Mouse (Mus musculus) MEL (cell line): ENCODE results near the gene Dcdc2a. TPM values are rescaled to one million over a fixed set of nuclear protein-coding genes. Genes with fewer than 3 reads are reported as not detected.

Source experiments
- DNase-seq: peaks from one replicate; pipeline ENCODE4 v3.0.0; 2011; ENCODE audit warnings: low read depth, low spot score
- H3K27ac ChIP-seq: 2 replicates; pipeline ENCODE4 v1.5.1; 2012; ENCODE audit warnings: low read depth, mild to moderate bottlenecking, control low read depth, low read length, moderate library complexity; ENCODE audit not compliant: control insufficient read depth
- H3K27me3 ChIP-seq, 2 experiments: fragments of 150-350 bp in 1 of 2; sonication (generic) in 1 of 2; 2 replicates each; pipeline ENCODE4 v1.6.1; 2012; ENCODE audit warnings: low read length in 2 of 2, mild to moderate bottlenecking in 2 of 2, improper control_type of control experiment in 1 of 2, moderate library complexity in 1 of 2; ENCODE audit not compliant: insufficient read depth in 2 of 2, control insufficient read depth in 1 of 2
- H3K36me3 ChIP-seq, 2 experiments: 2 replicates each; pipeline ENCODE4 v1.6.1; 2012 to 2014; ENCODE audit warnings: low read length in 2 of 2, improper control_type of control experiment in 1 of 2, inconsistent platforms in 1 of 2, mild to moderate bottlenecking in 1 of 2; ENCODE audit not compliant: insufficient read depth in 2 of 2, control insufficient read depth in 1 of 2
- H3K4me1 ChIP-seq, 2 experiments: fragments of 150-350 bp in 1 of 2; sonication (generic) in 1 of 2; 2 replicates each; pipeline ENCODE4 v1.6.1; 2012; ENCODE audit warnings: low read length in 2 of 2, improper control_type of control experiment in 1 of 2, mild to moderate bottlenecking in 1 of 2; ENCODE audit not compliant: insufficient read depth in 2 of 2, control insufficient read depth in 1 of 2
- H3K4me3 ChIP-seq, 2 experiments: fragments of 150-350 bp in 1 of 2; sonication (generic) in 1 of 2; 2 replicates each; pipeline ENCODE4 v1.5.1; 2012; ENCODE audit warnings: low read depth in 2 of 2, low read length in 2 of 2, mild to moderate bottlenecking in 2 of 2, moderate library complexity in 2 of 2, control low read depth in 1 of 2, improper control_type of control experiment in 1 of 2; ENCODE audit not compliant: control insufficient read depth in 1 of 2, insufficient read depth in 1 of 2
- H3K79me2 ChIP-seq: 2 replicates; pipeline ENCODE4 v1.6.1; 2012; ENCODE audit warnings: mild to moderate bottlenecking, low read length, moderate library complexity; ENCODE audit not compliant: control insufficient read depth, poor library complexity, insufficient read depth
- H3K9ac ChIP-seq: 2 replicates; pipeline ENCODE4 v1.6.1; 2012; ENCODE audit warnings: low read depth, mild to moderate bottlenecking, control low read depth, low read length, moderate library complexity; ENCODE audit not compliant: control insufficient read depth, poor library complexity, severe bottlenecking
- H3K9me3 ChIP-seq: fragments of 150-350 bp; sonication (generic); replicated peaks from 2 replicates; pipeline ENCODE4 v1.6.1; 2012; ENCODE audit warnings: mild to moderate bottlenecking, low read length, improper control_type of control experiment, moderate library complexity; ENCODE audit not compliant: insufficient read depth
- CHD2 ChIP-seq: IDR thresholded peaks from 2 replicates; pipeline ENCODE4 v1.6.1; 2011; ENCODE audit warnings: low read length, improper control_type of control experiment
- CTCF ChIP-seq, 3 experiments: IDR thresholded peaks in 2 of 3; conservative IDR thresholded peaks in 1 of 3; 2 replicates each; pipeline ENCODE4 v1.5.1; 2011 to 2012; ENCODE audit warnings: low read length in 3 of 3, low read depth in 2 of 3, mild to moderate bottlenecking in 2 of 3, improper control_type of control experiment in 1 of 3, inconsistent platforms in 1 of 3, mixed read lengths in 1 of 3, moderate library complexity in 1 of 3; ENCODE audit not compliant: control insufficient read depth in 1 of 3, insufficient read depth in 1 of 3, poor library complexity in 1 of 3, severe bottlenecking in 1 of 3
- E2F4 ChIP-seq: IDR thresholded peaks from 2 replicates; pipeline ENCODE4 v1.6.1; 2011; ENCODE audit warnings: low read depth, low read length, improper control_type of control experiment, borderline replicate concordance
- ELF1 ChIP-seq: IDR thresholded peaks from 2 replicates; pipeline ENCODE4 v1.6.1; 2014; ENCODE audit warnings: low read depth, mild to moderate bottlenecking, inconsistent platforms, low read length, improper control_type of control experiment, moderate library complexity
- GABPA ChIP-seq: IDR thresholded peaks from 2 replicates; pipeline ENCODE4 v1.6.1; 2012; ENCODE audit warnings: low read depth, mild to moderate bottlenecking, inconsistent platforms, low read length, improper control_type of control experiment, moderate library complexity
- GATA1 ChIP-seq: IDR thresholded peaks from 2 replicates; pipeline ENCODE4 v1.6.1; 2011; ENCODE audit warnings: low read depth, low read length, improper control_type of control experiment
- JUND ChIP-seq: IDR thresholded peaks from 2 replicates; pipeline ENCODE4 v1.6.1; 2011; ENCODE audit warnings: low read depth, mild to moderate bottlenecking, improper control_type of control experiment, low read length
- KAT2A ChIP-seq: conservative IDR thresholded peaks from 2 replicates; pipeline ENCODE4 v1.6.1; 2012; ENCODE audit warnings: low read depth, low read length, improper control_type of control experiment, inconsistent platforms
- MEF2A ChIP-seq: IDR thresholded peaks from 2 replicates; pipeline ENCODE4 v1.6.1; 2014; ENCODE audit warnings: low read depth, mild to moderate bottlenecking, inconsistent platforms, low read length, improper control_type of control experiment; ENCODE audit not compliant: poor library complexity, insufficient replicate concordance, severe bottlenecking; ENCODE audit errors: extremely low read depth
- MXI1 ChIP-seq: IDR thresholded peaks from 2 replicates; pipeline ENCODE4 v1.6.1; 2011; ENCODE audit warnings: mild to moderate bottlenecking, low read depth, low read length, improper control_type of control experiment
- NELFE ChIP-seq: IDR thresholded peaks from 2 replicates; pipeline ENCODE4 v1.6.1; 2011; ENCODE audit warnings: low read depth, low read length, improper control_type of control experiment
- NRF1 ChIP-seq: IDR thresholded peaks from 2 replicates; pipeline ENCODE4 v1.6.1; 2014; ENCODE audit warnings: low read depth, mild to moderate bottlenecking, inconsistent platforms, low read length, improper control_type of control experiment, moderate library complexity; ENCODE audit not compliant: poor library complexity, insufficient read depth, severe bottlenecking
- POLR2A ChIP-seq, 2 experiments: IDR thresholded peaks; 2 replicates each; pipeline ENCODE4 v1.6.1; 2011 to 2012; ENCODE audit warnings: low read length in 2 of 2, mild to moderate bottlenecking in 2 of 2, control low read depth in 1 of 2, improper control_type of control experiment in 1 of 2, low read depth in 1 of 2, moderate library complexity in 1 of 2; ENCODE audit not compliant: control insufficient read depth in 1 of 2, insufficient read depth in 1 of 2, poor library complexity in 1 of 2
- UBTF ChIP-seq: IDR thresholded peaks from 2 replicates; pipeline ENCODE4 v1.6.1; 2012; ENCODE audit warnings: low read depth, mild to moderate bottlenecking, inconsistent platforms, low read length, improper control_type of control experiment, moderate library complexity, borderline replicate concordance; ENCODE audit not compliant: insufficient read depth
- USF1 ChIP-seq: IDR thresholded peaks from 2 replicates; pipeline ENCODE4 v1.6.1; 2014; ENCODE audit warnings: low read depth, mild to moderate bottlenecking, inconsistent platforms, low read length, improper control_type of control experiment, moderate library complexity
- USF2 ChIP-seq, 2 experiments: IDR thresholded peaks; 2 replicates each; pipeline ENCODE4 v1.6.1; 2011 to 2012; ENCODE audit warnings: improper control_type of control experiment in 2 of 2, low read length in 2 of 2, borderline replicate concordance in 1 of 2, inconsistent platforms in 1 of 2, low read depth in 1 of 2, mild to moderate bottlenecking in 1 of 2; ENCODE audit not compliant: insufficient read depth in 1 of 2
- ZKSCAN1 ChIP-seq: IDR thresholded peaks from 2 replicates; pipeline ENCODE4 v1.6.1; 2012; ENCODE audit warnings: low read depth, mild to moderate bottlenecking, inconsistent platforms, low read length, improper control_type of control experiment, moderate library complexity
- ZNF384 ChIP-seq: IDR thresholded peaks from 2 replicates; pipeline ENCODE4 v1.6.1; 2012; ENCODE audit warnings: low read depth, mild to moderate bottlenecking, inconsistent platforms, low read length, improper control_type of control experiment
- polyA plus RNA-seq, 2 experiments: library from polyadenylated mRNA; stranded (reverse) in 1 of 2; unstranded in 1 of 2; fragments of >175 nt in 1 of 2; fragments of >200 nt in 1 of 2; gene quantifications; 2 replicates each; pipeline versions ENCODE4 v1.2.1 to v1.2.4; 2012; ENCODE audit warnings: low replicate concordance in 2 of 2, low read depth in 1 of 2; ENCODE audit not compliant: insufficient read length in 2 of 2, insufficient read depth in 1 of 2, missing spikeins in 1 of 2
- total RNA-seq: library from RNA; depleted of rRNA; stranded (reverse); fragments of 300-350 nt; gene quantifications from 2 replicates; pipeline ENCODE4 v1.2.3, GENCODE M21; 2012

Dcdc2a gene
- total and polyA plus RNA-seq, 3 experiments = not detected

DNA sequence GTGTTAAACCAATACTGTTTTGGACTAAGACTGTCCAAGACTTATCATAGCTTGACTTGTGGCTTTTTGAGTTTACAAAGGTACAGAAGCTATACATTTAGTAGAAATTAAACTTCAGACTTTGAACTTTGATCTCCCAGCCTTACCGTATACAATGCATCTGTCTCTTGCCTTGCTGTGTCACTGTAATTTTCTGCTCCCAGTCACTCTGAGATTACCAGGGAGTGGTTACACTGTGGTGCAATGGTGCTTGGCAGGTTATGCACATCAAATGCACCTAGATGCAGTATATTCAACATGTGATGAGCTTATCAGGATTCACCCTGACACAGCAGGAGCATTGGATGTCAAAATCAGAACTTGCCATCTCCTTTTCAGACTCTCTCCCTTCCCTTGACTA, 122.0 kb downstream of the Dcdc2a start:
- no peaks in the 10 kb centered on the region for H3K79me2 ChIP-seq
- H3K9me3 ChIP-seq = no peaks in the 10 kb centered on the region
- H3K36me3 ChIP-seq = no peaks in the 10 kb centered on the region
- no peak for DNase-seq
- H3K9ac ChIP-seq = no peak overlapping the region
- H3K27me3 ChIP-seq = no peaks in the 10 kb centered on the region; a peak in 1 of 4 replicates
- H3K27ac ChIP-seq = no peak overlapping the region
- no peak overlapping the region for H3K4me3 ChIP-seq
- no peaks in the 10 kb centered on the region for H3K4me1 ChIP-seq
- TF ChIP-seq MEF2A = no peak
- TF ChIP-seq KAT2A = no peak
- TF ChIP-seq, all 39 proteins: peak for 0

DNA sequence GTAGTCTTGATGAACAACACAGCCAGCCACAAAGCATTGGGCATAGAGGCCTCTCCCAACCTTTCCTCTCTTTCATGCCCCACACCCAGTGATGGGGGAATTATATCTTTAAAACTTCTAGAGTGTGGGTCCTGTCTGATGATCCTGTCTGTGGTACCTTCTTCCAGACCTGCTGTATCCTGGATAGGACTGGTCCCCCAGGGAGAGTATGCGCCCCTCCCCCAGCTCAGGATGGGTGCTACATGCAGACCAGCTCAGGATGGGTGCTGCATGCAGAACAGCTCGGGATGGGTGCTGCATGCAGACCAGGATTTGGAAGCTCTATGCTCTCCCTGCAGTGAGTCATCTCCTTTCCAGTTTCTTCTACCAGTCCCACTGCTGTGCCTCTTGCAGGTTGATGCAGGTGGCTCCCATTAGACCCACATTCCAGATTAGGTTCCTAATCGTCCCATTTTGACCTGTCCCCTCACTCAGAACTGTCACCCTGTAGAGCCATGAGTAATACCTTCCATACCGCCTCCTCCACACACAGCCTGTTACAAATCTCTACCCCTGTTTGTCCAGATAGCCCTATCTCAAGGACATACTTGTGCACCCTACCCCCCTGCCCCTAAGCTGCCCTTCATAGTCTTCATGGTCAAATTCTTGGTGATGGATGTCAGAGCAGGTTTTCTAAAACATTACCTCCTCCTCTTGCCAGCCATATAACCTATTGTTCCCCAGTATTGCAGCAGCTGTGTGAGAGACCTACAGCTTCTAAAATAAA, 122.6 kb downstream of the Dcdc2a start:
- Histone ChIP-seq H3K36me3 (no peaks in the 10 kb centered on the region), H3K9me3 (no peaks in the 10 kb centered on the region), H3K4me3 (no peak overlapping the region), H3K9ac (no peak overlapping the region), H3K79me2 (no peaks in the 10 kb centered on the region), H3K27ac (no peak overlapping the region), H3K27me3 (no peaks in the 10 kb centered on the region; a peak in 1 of 4 replicates), H3K4me1 (no peaks in the 10 kb centered on the region)
- TF ChIP-seq ELF1 (no peak), USF1 (no peak), CTCF (IDR thresholded peaks at IDR 0.05 in 2 of 3, conservative IDR thresholded peaks at IDR 0.05 in 1 of 3; ENCODE audit: control insufficient read depth in 1 of 3, insufficient read depth in 1 of 3, low read depth in 2 of 3, low read length in 3 of 3, poor library complexity in 1 of 3, severe bottlenecking in 1 of 3) (no peak), GABPA (no peak), GATA1 (no peak), MXI1 (no peak), E2F4 (no peak), NELFE (no peak), ZKSCAN1 (no peak), ZNF384 (no peak), USF2 (IDR thresholded peaks at IDR 0.05; ENCODE audit: borderline replicate concordance in 1 of 2, insufficient read depth in 1 of 2, low read depth in 1 of 2, low read length in 2 of 2) (no peak), POLR2A (IDR thresholded peaks at IDR 0.05; ENCODE audit: control insufficient read depth in 1 of 2, insufficient read depth in 1 of 2, low read depth in 1 of 2, low read length in 2 of 2, poor library complexity in 1 of 2) (no peak), KAT2A (no peak), NRF1 (no peak), UBTF (no peak), JUND (no peak), CHD2 (no peak)
- DNase-seq = no peak
